Mouse (Mus musculus) layer of hippocampus, adult 9-11 months (tissue): Measurements from ENCODE around the gene Gm49378.

Experiments used
- DNase-seq: peaks from one replicate; pipeline ENCODE4 v3.0.0; 2022

Gene Gm49378

GRCm38 (mm10) chr14:55629312-55629711 is 8.4 kb downstream of the Gm49378 start:
- DNase-seq = no peak

GRCm38 (mm10) chr14:55628077-55628827 is 9.4 kb downstream of the Gm49378 start:
- DNase-seq = no peak

GRCm38 (mm10) chr14:55618486-55619195 is 19.1 kb downstream of the Gm49378 start:
- no peak for DNase-seq

GRCm38 (mm10) chr14:55617822-55618221 is 19.9 kb downstream of the Gm49378 start, which contains the start of gene Rec8:
TSS of gene Rec8 (plus strand) at chr14:55618037.
- no peak for DNase-seq

GRCm38 (mm10) chr14:55616844-55617243 is 20.9 kb downstream of the Gm49378 start:
- DNase-seq = no peak

GRCm38 (mm10) chr14:55615876-55616275 is 21.8 kb downstream of the Gm49378 start:
- DNase-seq = no peak

GRCm38 (mm10) chr14:55614565-55615178 is 23.0 kb downstream of the Gm49378 start:
- DNase-seq = no peak

GRCm38 (mm10) chr14:55613346-55613745 is 24.3 kb downstream of the Gm49378 start:
- DNase-seq = no peak

GRCm38 (mm10) chr14:55608339-55608738 is 29.4 kb downstream of the Gm49378 start:
- DNase-seq = no peak

GRCm38 (mm10) chr14:55605743-55606459 is 31.8 kb downstream of the Gm49378 start:
- DNase-seq = no peak

- DNase-seq = no peak
These were observed 32.9 kb downstream of the Gm49378 start for GRCm38 (mm10) chr14:55604823-55605222.

GRCm38 (mm10) chr14:55603633-55604576 is 33.8 kb downstream of the Gm49378 start:
- DNase-seq = peak; percentile 91

- DNase-seq = no peak
These were observed 34.4 kb downstream of the Gm49378 start, which contains the start of gene Irf9 for GRCm38 (mm10) chr14:55603271-55603632. TSS of gene Irf9 (plus strand) at chr14:55603571.

- DNase-seq = no peak
These were observed 38.9 kb downstream of the Gm49378 start for GRCm38 (mm10) chr14:55598521-55599390.

GRCm38 (mm10) chr14:55596036-55596690 is 41.5 kb downstream of the Gm49378 start:
- peak; percentile 53 for DNase-seq

GRCm38 (mm10) chr14:55592226-55592625 is 45.5 kb downstream of the Gm49378 start:
- DNase-seq = no peak

- DNase-seq = peak; percentile 96
These were observed 46.3 kb downstream of the Gm49378 start, which contains the start of gene Rnf31 for GRCm38 (mm10) chr14:55591331-55591891. TSS of gene Rnf31 (plus strand) at chr14:55591708.

- DNase-seq = peak; percentile 98
These were observed 46.9 kb downstream of the Gm49378 start, which contains the start of gene Psme2 for GRCm38 (mm10) chr14:55590748-55591330. TSS of gene Psme2 (minus strand) at chr14:55591113.

- DNase-seq = no peak
These were observed 47.8 kb downstream of the Gm49378 start for GRCm38 (mm10) chr14:55589771-55590448.
